Mouse (Mus musculus): ENCODE measurements around the gene Mycl. TPM values are rescaled to one million over a fixed set of nuclear protein-coding genes. Genes with fewer than 3 reads are reported as not detected.

Gene Mycl
- total and polyA plus RNA-seq, 2 experiments from 2014 or later = 0.12 to 14.7 TPM

GRCm38 (mm10) chr4:123036710-123037109 is 41.3 kb downstream of the Mycl start:
- no peak for TF ChIP-seq CTCF (IDR thresholded peaks at IDR 0.05; ENCODE audit: low read depth)
- no peak for TF ChIP-seq EP300 (IDR thresholded peaks at IDR 0.05; ENCODE audit: low read depth)
- WGBS = 77% methylated on average over 3 of the region's 3 CpGs
- Histone ChIP-seq H3K27ac (ENCODE audit: low read depth) (no peak overlapping the region), H3K27me3 (ENCODE audit: control insufficient read depth, insufficient read depth, low read length) (no peaks in the 10 kb centered on the region), H3K4me3 (ENCODE audit: low read depth, low read length) (no peak overlapping the region), H3K36me3 (replicated peaks; ENCODE audit: control insufficient read depth, insufficient read depth, low read length) (peaks cover 22% of the 10 kb centered on the region), H3K9me3 (replicated peaks; ENCODE audit: control insufficient read depth, low read length) (no peaks in the 10 kb centered on the region), H3K4me1 (ENCODE audit: control insufficient read depth, insufficient read depth) (peaks cover 8% of the 10 kb centered on the region; the same call in 1 of the 2 replicates), H3K4me2 (ENCODE audit: low read depth, low read length) (no peak overlapping the region), H3K9ac (replicated peaks; ENCODE audit: low read depth, low read length) (no peak overlapping the region)
- DNase-seq (ENCODE audit: low spot score) = no peak
- no peak for ATAC-seq (ENCODE audit: insufficient read depth, low read depth)

GRCm38 (mm10) chr4:123041131-123041530 is 45.7 kb downstream of the Mycl start:
- Histone ChIP-seq H3K9ac (replicated peaks; ENCODE audit: low read depth, low read length) (no peak overlapping the region), H3K36me3 (replicated peaks; ENCODE audit: control insufficient read depth, insufficient read depth, low read length) (peaks cover 34% of the 10 kb centered on the region), H3K27ac (ENCODE audit: low read depth) (no peak overlapping the region), H3K27me3 (ENCODE audit: control insufficient read depth, insufficient read depth, low read length) (no peaks in the 10 kb centered on the region), H3K4me1 (ENCODE audit: control insufficient read depth, insufficient read depth) (0 out of 2 replicates have a peak, but pooled peaks cover 5% of the 10 kb centered on the region), H3K4me2 (ENCODE audit: low read depth, low read length) (no peak overlapping the region), H3K9me3 (replicated peaks; ENCODE audit: control insufficient read depth, low read length) (no peaks in the 10 kb centered on the region), H3K4me3 (ENCODE audit: low read depth, low read length) (no peak overlapping the region)
- ATAC-seq (ENCODE audit: insufficient read depth, low read depth) (no peak), DNase-seq (ENCODE audit: low spot score) (no peak)
- WGBS = 87% methylated on average over 6 of the region's 6 CpGs
- TF ChIP-seq EP300 (IDR thresholded peaks at IDR 0.05; ENCODE audit: low read depth) = no peak
- TF ChIP-seq CTCF (IDR thresholded peaks at IDR 0.05; ENCODE audit: low read depth) = no peak

- 83% methylated on average over 1 of the region's 1 CpGs for WGBS
- TF ChIP-seq EP300 (IDR thresholded peaks at IDR 0.05; ENCODE audit: low read depth) (no peak), CTCF (IDR thresholded peaks at IDR 0.05; ENCODE audit: low read depth) (no peak)
- H3K9me3 ChIP-seq (replicated peaks; ENCODE audit: control insufficient read depth, low read length) = no peaks in the 10 kb centered on the region
- no peak overlapping the region for H3K4me3 ChIP-seq (ENCODE audit: low read depth, low read length)
- no peaks in the 10 kb centered on the region for H3K4me1 ChIP-seq (ENCODE audit: control insufficient read depth, insufficient read depth)
- no peak overlapping the region for H3K4me2 ChIP-seq (ENCODE audit: low read depth, low read length)
- ATAC-seq (ENCODE audit: insufficient read depth, low read depth) (no peak), DNase-seq (ENCODE audit: low spot score) (no peak)
- no peak overlapping the region for H3K27ac ChIP-seq (ENCODE audit: low read depth)
- H3K9ac ChIP-seq (replicated peaks; ENCODE audit: low read depth, low read length) = no peak overlapping the region
- H3K36me3 ChIP-seq (replicated peaks; ENCODE audit: control insufficient read depth, insufficient read depth, low read length) = peaks cover 49% of the 10 kb centered on the region
- H3K27me3 ChIP-seq (ENCODE audit: control insufficient read depth, insufficient read depth, low read length) = 0 out of 2 replicates have a peak, but pooled peaks cover 4% of the 10 kb centered on the region
These were observed 48.4 kb downstream of the Mycl start for GRCm38 (mm10) chr4:123043858-123044257.

- no peak for ATAC-seq (ENCODE audit: insufficient read depth, low read depth)
- WGBS = 83% methylated on average over 4 of the region's 4 CpGs
These were observed 49.4 kb downstream of the Mycl start for GRCm38 (mm10) chr4:123044842-123045241.

GRCm38 (mm10) chr4:123046300-123046699 is 50.8 kb downstream of the Mycl start:
- ATAC-seq (ENCODE audit: insufficient read depth, low read depth) (no peak), DNase-seq (ENCODE audit: low spot score) (no peak)
- Histone ChIP-seq H3K27me3 (ENCODE audit: control insufficient read depth, insufficient read depth, low read length) (0 out of 2 replicates have a peak, but pooled peaks cover 6% of the 10 kb centered on the region), H3K4me2 (ENCODE audit: low read depth, low read length) (no peak overlapping the region), H3K4me3 (ENCODE audit: low read depth, low read length) (no peak overlapping the region), H3K9ac (replicated peaks; ENCODE audit: low read depth, low read length) (no peak overlapping the region), H3K4me1 (ENCODE audit: control insufficient read depth, insufficient read depth) (peaks cover 13% of the 10 kb centered on the region; the same call in 1 of the 2 replicates), H3K27ac (ENCODE audit: low read depth) (no peak overlapping the region), H3K36me3 (replicated peaks; ENCODE audit: control insufficient read depth, insufficient read depth, low read length) (peaks cover 42% of the 10 kb centered on the region), H3K9me3 (replicated peaks; ENCODE audit: control insufficient read depth, low read length) (no peaks in the 10 kb centered on the region)
- 76% methylated on average over 3 of the region's 3 CpGs for WGBS
- no peak for TF ChIP-seq EP300 (IDR thresholded peaks at IDR 0.05; ENCODE audit: low read depth)
- no peak for TF ChIP-seq CTCF (IDR thresholded peaks at IDR 0.05; ENCODE audit: low read depth)

More at GRCm38 (mm10) chr4:123044842-123045241, 49.4 kb downstream of the Mycl start:
- Histone ChIP-seq H3K4me2 (ENCODE audit: low read depth, low read length) (no peak overlapping the region), H3K27me3 (ENCODE audit: control insufficient read depth, insufficient read depth, low read length) (0 out of 2 replicates have a peak, but pooled peaks cover 4% of the 10 kb centered on the region), H3K4me1 (ENCODE audit: control insufficient read depth, insufficient read depth) (0 out of 2 replicates have a peak, but pooled peaks cover under 1% of the 10 kb centered on the region), H3K4me3 (ENCODE audit: low read depth, low read length) (no peak overlapping the region), H3K9ac (replicated peaks; ENCODE audit: low read depth, low read length) (no peak overlapping the region), H3K9me3 (replicated peaks; ENCODE audit: control insufficient read depth, low read length) (no peaks in the 10 kb centered on the region), H3K36me3 (replicated peaks; ENCODE audit: control insufficient read depth, insufficient read depth, low read length) (peaks cover 45% of the 10 kb centered on the region), H3K27ac (ENCODE audit: low read depth) (no peak overlapping the region)
- no peak for TF ChIP-seq CTCF (IDR thresholded peaks at IDR 0.05; ENCODE audit: low read depth)
- DNase-seq (ENCODE audit: low spot score) = no peak

- DNase-seq (ENCODE audit: low spot score) = peak; percentile 95
- no peak overlapping the region for H3K27ac ChIP-seq (ENCODE audit: low read depth)
- no peak overlapping the region for H3K4me3 ChIP-seq (ENCODE audit: low read depth, low read length)
- H3K4me2 ChIP-seq (ENCODE audit: low read depth, low read length) = no peak overlapping the region
- H3K27me3 ChIP-seq (ENCODE audit: control insufficient read depth, insufficient read depth, low read length) = peaks cover 28% of the 10 kb centered on the region
- ATAC-seq (ENCODE audit: insufficient read depth, low read depth) = peak; percentile 94
- peaks cover 74% of the 10 kb centered on the region for H3K36me3 ChIP-seq (replicated peaks; ENCODE audit: control insufficient read depth, insufficient read depth, low read length)
- no peak overlapping the region for H3K9ac ChIP-seq (replicated peaks; ENCODE audit: low read depth, low read length)
- 24% methylated on average over 5 of the region's 5 CpGs for WGBS
- H3K4me1 ChIP-seq (ENCODE audit: control insufficient read depth, insufficient read depth) = peaks cover 16% of the 10 kb centered on the region; the same call in 1 of the 2 replicates
- TF ChIP-seq CTCF (IDR thresholded peaks at IDR 0.05; ENCODE audit: low read depth) = no peak
- TF ChIP-seq EP300 (IDR thresholded peaks at IDR 0.05; ENCODE audit: low read depth) = peak; percentile 96
- no peaks in the 10 kb centered on the region for H3K9me3 ChIP-seq (replicated peaks; ENCODE audit: control insufficient read depth, low read length)
These were observed 55.3 kb downstream of the Mycl start for GRCm38 (mm10) chr4:123050681-123051211.

Other genes with a start within 250 kb of the Mycl start
- gene Ppt1, start 159.4 kb upstream of the Mycl start, total RNA-seq (2014; rRNA removed; ENCODE audit: low replicate concordance) = 30.0 and 37.8 TPM in 2 replicates
- 42.9 and 45.2 TPM in 2 replicates for gene Ppt1, start 159.4 kb upstream of the Mycl start, polyA plus RNA-seq (2015; fragmentation: Nextera tagmentation; extraction: Ambion mirVana)
- gene Cap1, start 109.6 kb upstream of the Mycl start, total RNA-seq (2014; rRNA removed; ENCODE audit: low replicate concordance) = 59.6 and 73.0 TPM in 2 replicates
- gene Cap1, start 109.6 kb upstream of the Mycl start, polyA plus RNA-seq (2015; fragmentation: Nextera tagmentation; extraction: Ambion mirVana) = 20.6 and 22.4 TPM in 2 replicates
- not detected in 2 replicates for gene Mfsd2a, start 34.5 kb upstream of the Mycl start, total RNA-seq (2014; rRNA removed; ENCODE audit: low replicate concordance)
- gene Mfsd2a, start 34.5 kb upstream of the Mycl start, polyA plus RNA-seq (2015; fragmentation: Nextera tagmentation; extraction: Ambion mirVana) = 0.19 and 0.20 TPM in 2 replicates
- 7.2 and 13.4 TPM in 2 replicates for gene Trit1, start 20.9 kb downstream of the Mycl start, total RNA-seq (2014; rRNA removed; ENCODE audit: low replicate concordance)
- 8.7 and 9.7 TPM in 2 replicates for gene Trit1, start 20.9 kb downstream of the Mycl start, polyA plus RNA-seq (2015; fragmentation: Nextera tagmentation; extraction: Ambion mirVana)
- gene Bmp8b, start 109.5 kb downstream of the Mycl start, total RNA-seq (2014; rRNA removed; ENCODE audit: low replicate concordance) = not detected in 2 replicates
- 0.05 and 0.10 TPM in 2 replicates for gene Bmp8b, start 109.5 kb downstream of the Mycl start, polyA plus RNA-seq (2015; fragmentation: Nextera tagmentation; extraction: Ambion mirVana)
- not detected in 2 replicates for gene Oxct2b, start 120.6 kb downstream of the Mycl start, total RNA-seq (2014; rRNA removed; ENCODE audit: low replicate concordance)
- not detected in 2 replicates for gene Oxct2b, start 120.6 kb downstream of the Mycl start, polyA plus RNA-seq (2015; fragmentation: Nextera tagmentation; extraction: Ambion mirVana)
- gene Ppie, start 144.3 kb downstream of the Mycl start, total RNA-seq (2014; rRNA removed; ENCODE audit: low replicate concordance) = 21.9 and 37.5 TPM in 2 replicates
- gene Ppie, start 144.3 kb downstream of the Mycl start, polyA plus RNA-seq (2015; fragmentation: Nextera tagmentation; extraction: Ambion mirVana) = 36.9 and 37.3 TPM in 2 replicates
- gene Hpcal4, start 187.6 kb downstream of the Mycl start, total RNA-seq (2014; rRNA removed; ENCODE audit: low replicate concordance) = 0.57 and 1.5 TPM in 2 replicates
- gene Hpcal4, start 187.6 kb downstream of the Mycl start, polyA plus RNA-seq (2015; fragmentation: Nextera tagmentation; extraction: Ambion mirVana) = 0.40 and 0.41 TPM in 2 replicates
- gene Nt5c1a, start 205.9 kb downstream of the Mycl start, total RNA-seq (2014; rRNA removed; ENCODE audit: low replicate concordance) = 3.4 and 14.6 TPM in 2 replicates
- gene Nt5c1a, start 205.9 kb downstream of the Mycl start, polyA plus RNA-seq (2015; fragmentation: Nextera tagmentation; extraction: Ambion mirVana) = 1.7 and 2.4 TPM in 2 replicates
- gene Heyl, start 237.9 kb downstream of the Mycl start, total RNA-seq (2014; rRNA removed; ENCODE audit: low replicate concordance) = 9.0 and 12.3 TPM in 2 replicates
- gene Heyl, start 237.9 kb downstream of the Mycl start, polyA plus RNA-seq (2015; fragmentation: Nextera tagmentation; extraction: Ambion mirVana) = 8.9 and 9.0 TPM in 2 replicates

All from heart, postnatal 0 days (tissue).